Mouse (Mus musculus): ENCODE measurements around the gene Ciapin1.

The Ciapin1 gene

DNA sequence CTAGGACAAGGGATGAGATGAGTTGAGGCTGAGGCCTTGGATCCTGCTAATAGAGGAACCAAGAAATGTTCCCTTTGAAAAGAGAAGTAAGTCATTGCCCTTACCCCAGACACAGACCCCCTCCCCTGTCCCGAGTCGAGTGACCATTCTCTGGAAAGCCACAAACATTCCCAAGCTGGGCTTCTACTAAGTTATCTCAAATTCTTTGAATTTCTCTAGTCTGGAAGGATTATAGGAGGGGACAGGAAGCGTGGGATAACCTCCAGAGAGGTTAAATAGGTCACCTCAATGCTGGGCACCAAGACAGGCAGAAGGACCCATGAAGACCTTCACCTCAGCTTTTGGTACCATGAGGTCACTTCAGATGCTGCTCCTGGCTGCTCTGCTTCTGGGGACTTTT lies 28.0 kb downstream of the Ciapin1 start, which contains the start of gene Ccl17:
TSS of gene Ccl17 (plus strand) at position 301 of the 400 bp plus-strand sequence.
- no peak for DNase-seq (ENCODE audit: low spot score in 2 of 2)

DNA sequence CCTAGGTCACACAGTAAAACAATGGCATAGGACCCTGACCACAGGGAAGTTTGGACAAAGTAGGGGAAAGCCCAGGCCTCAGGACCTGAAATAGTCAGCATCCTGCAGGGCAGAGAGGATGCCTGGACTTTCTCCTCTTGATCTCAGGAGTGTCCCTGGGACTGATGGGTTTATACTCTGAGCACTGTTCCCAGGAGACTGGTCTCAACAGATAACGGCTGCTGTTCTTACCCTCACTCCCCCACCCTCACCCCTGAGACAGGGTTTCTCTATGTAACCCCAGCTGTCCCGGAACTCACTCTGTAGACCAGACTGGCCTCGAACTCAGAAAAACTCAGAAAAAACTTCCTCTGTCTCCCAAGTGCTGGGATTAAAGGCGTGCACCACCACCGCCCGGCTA lies 29.8 kb downstream of the Ciapin1 start:
- DNase-seq (ENCODE audit: low spot score in 2 of 2), result no peak

DNA sequence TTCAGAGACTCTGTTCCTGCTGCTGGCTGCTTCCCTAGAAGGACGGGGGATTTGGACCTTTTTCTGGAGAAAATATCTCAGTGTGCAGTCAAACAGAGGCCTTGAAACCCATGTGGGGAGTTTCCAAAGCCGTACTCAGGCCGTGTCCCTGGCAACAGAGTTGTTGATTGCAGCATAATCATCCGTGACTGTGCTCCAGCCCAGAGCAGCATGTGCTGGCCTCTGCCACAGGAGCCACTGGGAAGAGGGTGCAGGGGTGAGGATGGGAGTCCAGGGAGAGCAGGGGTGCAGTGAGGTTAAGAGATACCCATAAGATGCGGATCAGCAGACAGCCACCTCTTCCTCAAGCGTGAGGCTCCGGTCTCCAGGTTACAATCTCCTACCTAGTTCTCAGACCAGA lies 30.7 kb downstream of the Ciapin1 start:
- no peak for DNase-seq (ENCODE audit: low spot score in 2 of 2)

DNA sequence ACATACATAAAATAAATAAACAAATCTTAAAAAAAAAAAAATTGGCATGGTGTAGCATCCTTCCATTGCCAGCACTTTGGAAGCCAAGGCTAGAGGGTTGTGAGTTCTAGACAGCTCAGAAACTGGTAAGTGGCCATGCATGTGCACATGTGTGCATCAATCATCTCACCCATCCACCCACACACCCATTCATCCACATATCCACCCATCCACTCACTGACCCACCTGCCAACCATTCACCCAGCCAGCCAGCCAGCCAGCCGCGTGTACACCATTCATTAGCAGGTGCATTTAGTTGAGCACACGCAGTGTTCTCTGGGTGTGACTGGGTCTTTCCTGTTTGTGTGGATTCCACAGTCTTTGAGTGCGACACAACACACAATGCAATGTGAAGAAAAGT lies 32.3 kb downstream of the Ciapin1 start:
- no peak for DNase-seq (ENCODE audit: low spot score in 2 of 2)

DNA sequence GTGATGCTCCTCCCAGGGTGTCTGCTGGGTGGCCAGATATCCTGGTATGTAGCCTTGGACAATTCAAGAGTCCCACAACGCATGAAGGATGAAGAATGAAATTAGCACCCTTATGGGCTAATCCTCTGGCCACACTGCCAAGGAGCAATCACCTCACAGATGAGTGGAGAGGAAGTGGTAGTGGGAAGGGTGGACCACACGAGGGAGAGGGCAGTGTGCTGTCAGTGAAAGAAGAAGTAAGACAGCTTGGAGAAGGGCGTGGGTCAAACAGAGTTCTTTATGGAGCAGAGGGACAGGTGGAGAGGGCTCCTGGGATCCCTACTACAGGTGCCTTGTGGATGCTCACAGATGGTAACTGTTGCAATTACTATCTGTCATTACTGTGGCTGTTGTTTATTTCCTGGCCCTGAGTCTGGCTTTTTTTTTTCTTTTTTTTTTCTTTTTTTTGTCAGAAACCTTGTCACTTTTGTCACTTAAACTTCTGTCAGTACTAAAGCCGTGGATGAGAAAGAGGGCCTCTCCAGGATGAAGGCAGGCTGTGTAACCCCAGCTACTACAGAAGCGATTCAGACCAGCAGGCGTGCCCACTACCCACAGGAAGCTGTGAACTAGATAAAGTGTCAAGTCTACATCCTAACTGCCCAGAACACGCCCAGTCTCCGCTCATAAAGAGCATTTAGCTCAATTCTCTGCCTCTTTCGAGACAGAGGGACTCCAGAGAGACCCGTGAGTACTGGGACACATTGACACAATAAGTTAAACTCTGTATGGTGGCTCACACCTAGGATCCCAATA lies 33.4 kb downstream of the Ciapin1 start:
- DNase-seq (ENCODE audit: low spot score in 2 of 2), result no peak

DNA sequence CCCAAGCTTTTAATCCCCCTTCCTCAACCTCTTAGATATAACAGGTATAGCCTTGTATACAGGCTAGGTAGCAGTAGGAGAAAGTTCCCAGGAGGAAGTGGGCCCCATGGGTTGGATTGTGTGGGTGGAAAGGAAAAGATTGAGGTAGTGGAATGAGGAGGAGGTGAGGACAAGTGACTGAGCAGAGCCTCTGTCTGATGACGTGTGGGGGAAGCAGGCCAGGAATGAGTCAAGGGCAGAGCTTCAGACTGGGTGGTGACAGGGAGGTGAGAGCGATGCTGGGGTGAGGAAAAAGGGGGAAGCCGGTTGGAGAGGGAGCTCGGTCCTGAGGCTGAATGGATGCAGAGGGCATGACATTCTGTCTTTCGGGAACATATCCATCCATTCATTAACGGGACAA lies 34.6 kb downstream of the Ciapin1 start:
- DNase-seq (ENCODE audit: low spot score in 2 of 2), result no peak

DNA sequence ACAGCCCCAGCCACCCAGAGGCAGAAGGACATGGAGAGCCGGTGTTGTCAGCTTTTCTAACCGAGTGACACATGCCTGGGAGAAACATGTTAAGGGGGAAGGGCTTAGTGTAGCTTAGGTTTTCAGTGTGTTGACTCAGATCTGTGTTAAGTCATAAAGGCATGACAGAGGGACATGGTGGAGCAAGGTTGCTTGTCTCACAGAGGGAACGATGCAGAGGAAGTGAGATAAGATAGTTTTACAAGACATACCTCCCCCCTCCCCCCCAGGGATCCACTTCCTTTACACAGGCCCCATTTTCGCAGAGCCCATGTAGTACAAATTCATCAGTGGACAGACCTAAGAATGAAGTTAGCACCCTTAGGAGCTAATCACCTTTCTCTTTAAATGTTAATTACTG lies 35.8 kb downstream of the Ciapin1 start:
- no peak for DNase-seq (ENCODE audit: low spot score in 2 of 2)

DNA sequence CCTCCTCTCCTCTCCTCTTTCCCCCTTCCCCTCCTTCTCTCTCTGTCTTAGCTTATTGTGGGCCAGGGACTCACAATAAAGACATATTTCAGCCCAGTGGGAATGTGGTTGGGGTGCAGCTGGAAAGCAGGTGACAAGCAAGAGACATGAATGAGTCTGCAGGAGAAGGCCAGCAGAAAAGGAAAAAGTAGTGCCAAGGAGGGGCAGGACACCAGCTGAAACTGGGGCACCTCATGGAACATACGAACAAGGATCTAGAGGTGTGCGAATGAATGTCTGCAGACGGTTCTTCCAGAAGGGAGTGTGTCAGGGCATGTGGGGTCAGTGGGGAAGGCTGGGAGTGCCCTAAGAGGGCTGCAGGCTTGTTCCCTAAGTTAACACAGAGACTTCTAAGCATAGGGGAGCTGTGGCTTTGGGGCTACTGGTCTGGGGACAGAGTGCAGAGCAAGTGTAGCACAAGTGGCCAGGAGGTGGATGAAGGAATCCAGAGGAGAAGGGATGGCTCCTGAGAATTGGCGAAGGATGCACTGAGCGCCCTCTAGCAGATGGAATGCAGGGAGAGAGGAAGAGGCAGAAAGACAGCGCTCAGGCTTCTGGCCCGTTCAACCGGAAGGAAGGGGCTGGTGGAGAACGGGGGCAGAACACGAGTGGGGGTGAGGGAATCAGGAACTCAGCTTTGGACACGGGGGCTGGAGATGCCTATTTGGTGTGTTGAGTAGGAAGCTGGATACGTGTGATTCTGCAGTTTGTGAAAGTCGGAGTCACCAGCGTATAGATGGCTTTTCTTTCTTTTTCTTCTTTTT lies 36.7 kb downstream of the Ciapin1 start:
- DNase-seq (ENCODE audit: low spot score in 2 of 2), result peak; percentile 33 to 41

DNA sequence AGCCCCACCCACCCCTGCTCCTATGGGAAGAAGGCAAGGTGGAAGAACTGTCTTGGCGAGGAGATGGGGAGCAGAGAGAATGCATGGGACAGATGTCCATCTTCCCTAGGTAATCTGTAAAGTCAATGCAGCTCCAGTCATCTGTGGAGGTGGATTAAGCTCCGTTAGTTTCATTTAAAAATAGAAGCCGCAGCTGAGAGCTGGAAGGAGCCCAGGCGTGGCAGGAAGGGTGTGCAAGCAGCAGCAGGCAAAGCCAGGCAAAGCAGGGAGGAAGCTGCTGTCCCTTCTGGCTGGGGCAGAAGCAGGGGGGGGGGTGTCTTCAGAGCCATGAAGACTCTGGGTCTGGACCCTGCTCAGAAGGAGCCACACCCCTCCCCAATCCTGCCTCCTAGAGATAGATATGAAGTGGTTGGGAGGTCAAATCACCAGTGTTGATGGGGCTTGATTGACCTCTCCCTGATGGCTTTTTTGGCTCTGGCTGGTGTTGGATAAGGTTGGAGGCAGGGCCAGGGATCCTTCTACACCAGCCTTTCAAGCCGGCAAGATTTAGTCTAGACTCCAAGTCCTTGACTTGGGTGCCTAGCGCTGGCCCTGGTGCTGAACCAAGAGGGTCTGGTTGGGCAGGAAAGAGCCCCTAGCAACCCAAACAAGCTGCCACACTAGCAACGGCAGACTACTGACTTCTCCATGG lies 37.7 kb downstream of the Ciapin1 start:
- no peak for DNase-seq (ENCODE audit: low spot score in 2 of 2)

DNA sequence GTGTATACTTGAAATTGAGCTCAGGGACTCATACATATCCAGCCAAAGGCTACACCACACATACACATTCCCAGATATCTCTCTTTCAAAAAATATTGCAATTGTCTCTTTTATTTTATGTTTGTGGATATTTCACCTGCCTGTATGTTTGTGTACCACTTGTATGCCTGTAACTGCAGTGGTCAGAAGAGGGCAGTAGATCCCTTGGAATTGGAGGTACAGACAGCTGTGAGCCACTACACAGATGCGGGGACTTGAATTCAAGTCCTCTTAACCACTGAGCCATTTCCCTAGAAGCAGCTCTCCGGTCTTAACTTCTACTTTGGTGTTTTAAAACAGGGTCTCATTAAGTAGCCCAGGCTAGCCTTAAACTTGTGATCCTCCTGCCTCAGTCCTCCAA lies 43.4 kb downstream of the Ciapin1 start:
- no peak for DNase-seq (ENCODE audit: low spot score in 2 of 2)

DNA sequence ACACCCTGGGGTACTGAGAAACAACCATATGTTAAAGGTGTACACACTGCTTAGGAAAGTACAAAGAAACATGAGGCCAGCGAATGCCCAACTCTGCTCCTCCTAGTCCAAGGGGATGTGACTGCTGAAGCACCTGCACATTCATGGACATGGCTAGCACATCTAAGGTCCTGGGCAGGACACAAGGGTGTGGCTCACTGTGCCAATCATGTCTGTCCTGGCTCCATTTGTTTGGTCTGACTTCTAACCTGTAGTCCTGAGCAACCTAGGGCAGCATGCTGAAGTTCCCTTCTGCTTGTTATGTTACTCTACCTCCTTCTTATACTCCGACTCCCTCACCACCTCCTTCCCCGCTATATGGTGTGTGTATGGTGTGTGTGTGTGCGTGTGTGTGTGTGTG lies 43.8 kb downstream of the Ciapin1 start:
- DNase-seq (ENCODE audit: low spot score in 2 of 2), result no peak

DNA sequence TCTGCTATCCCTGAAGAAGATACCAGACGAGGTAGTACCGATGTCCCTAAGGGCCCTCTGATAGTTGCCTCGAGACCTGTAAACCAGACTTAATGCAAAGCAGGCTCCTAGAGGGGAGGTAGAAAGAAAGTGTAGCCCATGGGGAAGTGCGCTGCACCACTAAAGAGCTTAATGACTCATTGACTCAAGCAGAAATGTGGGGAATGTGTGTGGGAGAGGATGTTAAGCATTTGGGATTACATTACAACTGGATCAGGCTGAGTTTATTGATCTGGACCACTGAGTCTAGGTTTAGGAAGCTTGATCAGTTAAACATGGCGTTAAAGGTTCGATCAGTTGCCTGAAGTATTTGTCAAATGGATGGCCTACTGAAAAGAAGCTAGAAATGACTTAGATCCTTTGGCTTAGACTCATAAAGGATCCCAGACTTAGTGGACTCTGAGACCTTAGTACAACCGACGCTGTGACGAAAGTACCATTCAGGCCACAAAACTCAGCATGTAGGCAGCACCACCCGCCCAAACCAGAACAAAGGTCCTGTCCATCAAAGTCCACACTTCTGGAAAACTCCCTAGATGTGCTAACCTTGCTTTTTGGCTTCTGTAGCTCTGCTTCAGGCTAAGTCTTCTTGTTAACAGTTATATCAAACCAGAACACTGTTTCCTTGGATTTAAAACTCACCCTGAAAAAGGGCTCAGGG lies 48.8 kb downstream of the Ciapin1 start:
- no peak for DNase-seq (ENCODE audit: low spot score in 2 of 2)

DNA sequence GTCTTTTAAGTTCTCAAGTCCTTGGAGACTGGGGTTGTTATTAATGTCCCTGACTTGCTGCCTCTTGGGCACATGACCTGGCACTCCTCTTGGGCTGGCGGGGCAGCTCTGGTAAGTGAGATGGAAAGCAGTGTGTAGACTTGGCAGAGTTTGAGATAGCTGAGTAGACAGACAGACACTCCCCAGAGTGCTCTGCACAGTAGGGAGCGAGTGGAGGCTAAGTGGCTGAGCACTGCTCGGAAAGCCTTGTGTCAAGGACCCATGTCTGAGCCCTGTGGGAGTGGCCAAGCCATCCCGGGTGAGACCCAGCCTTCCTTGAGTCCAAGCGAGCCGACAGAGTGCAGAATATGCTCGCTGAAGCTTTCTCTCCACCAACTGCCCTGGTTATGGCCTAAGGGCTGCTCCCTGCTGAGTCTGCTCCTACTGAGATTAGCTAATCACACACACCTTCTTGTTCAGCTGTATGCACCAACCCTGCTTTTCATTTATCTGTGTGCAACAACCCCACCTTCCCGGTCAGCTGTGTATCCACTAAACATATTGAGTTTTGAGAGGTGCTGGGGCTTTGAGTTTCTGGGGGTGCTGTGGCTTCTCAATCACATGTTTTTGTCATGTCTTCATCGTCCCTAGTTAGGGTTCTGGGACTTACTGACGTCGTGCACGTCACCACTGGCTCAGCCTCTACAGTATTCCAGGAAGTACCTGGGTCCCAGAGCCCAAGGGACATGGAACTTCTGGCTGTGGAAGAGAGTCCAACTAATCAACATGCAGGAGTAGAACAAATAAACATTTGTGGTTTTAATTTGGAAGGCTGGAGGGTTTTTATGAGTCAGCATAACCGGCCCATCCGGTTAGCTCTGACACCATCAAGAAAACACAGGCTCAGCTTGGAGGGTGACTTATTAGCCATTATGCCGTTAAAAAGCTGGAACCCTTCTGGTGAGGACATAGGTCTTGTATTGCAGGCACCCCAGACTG lies 50.3 kb downstream of the Ciapin1 start:
- DNase-seq (ENCODE audit: low spot score in 2 of 2), result peak; percentile 57 to 70

DNA sequence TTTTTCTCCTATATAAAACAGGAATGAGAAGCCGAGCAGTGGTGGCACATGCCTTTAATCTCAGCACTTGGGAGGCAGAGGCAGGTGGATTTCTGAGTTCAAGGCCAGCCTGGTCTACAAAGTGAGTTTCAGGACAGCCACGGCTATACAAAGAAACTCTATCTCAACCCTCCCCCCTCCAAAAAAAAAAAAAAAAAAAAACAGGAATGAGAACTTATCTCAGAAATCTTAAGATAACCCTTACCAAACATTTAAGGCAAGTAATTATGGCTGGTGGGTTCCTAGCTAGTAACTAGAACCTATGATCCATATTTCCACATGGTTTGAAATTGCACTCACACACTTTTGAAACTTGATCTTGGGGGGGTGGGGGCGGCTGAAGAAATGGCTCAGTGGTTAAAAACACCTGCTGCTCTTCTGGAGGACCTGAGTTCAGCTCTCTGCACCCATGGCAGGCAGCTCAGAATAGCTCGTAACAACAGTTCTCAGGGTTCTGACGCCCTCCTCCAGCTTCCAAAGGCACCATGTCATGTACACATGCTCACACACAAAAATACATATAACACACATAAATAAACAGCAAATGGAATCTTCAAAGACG lies 52.1 kb downstream of the Ciapin1 start:
- DNase-seq (ENCODE audit: low spot score in 2 of 2), result no peak

DNA sequence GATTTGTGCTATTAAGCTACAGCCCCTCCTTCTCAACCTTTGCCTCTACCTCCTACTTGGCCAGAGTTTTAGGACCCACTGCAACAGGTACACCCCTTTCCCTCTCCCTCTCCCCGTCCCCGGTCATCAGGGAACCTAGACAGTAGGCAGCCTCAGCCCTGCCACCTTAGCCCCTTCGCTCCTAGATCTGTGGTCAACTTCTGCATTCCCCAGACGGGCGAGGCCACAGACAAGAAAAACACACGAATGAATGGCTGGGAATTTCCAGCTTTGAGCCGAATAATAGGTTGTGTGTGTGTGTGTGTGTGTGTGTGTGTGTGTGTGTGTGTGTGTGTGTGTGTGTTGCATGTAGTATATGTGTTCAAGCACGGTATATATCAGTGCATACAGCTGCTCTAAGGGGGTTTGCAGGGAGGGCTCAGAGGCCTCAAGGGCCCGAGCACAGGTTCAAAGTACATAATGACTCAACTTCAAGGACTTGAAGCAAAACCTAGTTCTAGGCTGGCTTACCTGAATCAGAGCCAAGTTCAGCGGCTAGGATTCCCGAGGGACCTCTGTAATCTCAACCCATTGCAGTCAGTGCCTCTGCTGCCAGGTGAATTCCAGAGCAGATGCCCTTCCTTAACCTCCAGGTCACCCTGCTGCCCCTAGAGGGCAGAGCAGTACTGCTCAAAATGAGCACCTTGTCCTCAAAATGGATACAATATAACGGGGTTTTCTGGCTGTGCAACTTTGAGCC lies 52.7 kb downstream of the Ciapin1 start:
- peak; percentile 44 to 61 for DNase-seq (ENCODE audit: low spot score in 2 of 2)

DNA sequence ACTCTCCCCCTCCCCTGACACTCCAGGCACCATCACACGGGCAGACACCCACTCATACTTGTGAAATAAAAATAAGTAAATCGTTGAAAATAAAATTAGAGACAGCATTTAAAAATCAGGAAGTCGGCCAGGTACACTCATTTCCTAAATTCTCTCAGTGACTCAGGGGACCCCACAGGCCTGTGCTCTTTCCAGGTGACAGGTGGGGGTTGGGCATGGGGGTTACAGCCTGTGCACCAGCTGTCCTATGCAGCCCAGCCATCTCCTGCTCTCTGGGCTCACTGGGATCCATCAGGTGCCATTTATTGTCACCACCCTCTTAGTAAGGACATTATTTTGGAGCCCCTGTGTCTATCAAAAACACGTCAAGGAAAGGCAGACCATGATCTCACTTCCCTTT lies 54.3 kb downstream of the Ciapin1 start:
- no peak for DNase-seq (ENCODE audit: low spot score in 2 of 2)

DNA sequence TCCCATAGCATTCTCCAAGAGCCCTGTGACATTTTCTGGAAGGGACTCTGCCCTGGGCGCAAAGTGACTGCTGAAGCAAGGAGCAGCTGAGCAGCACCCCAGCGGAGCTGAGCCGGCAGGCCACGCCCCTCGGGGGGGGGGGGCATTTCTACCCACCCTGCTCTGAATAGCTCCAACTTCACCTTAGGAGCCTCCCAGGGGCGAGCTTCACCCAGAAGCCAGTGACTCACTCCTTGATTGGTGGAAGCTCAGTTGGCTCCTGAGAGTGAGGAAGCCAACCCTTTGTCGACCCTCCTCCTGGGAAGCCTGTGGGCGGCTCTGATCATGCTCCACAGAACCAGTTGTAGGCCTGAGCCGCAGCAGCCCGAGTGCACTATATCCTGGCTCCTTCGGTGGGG lies 56.3 kb downstream of the Ciapin1 start:
- DNase-seq (ENCODE audit: low spot score in 2 of 2), result peak in 1 of 2 experiments; percentile 27

DNA sequence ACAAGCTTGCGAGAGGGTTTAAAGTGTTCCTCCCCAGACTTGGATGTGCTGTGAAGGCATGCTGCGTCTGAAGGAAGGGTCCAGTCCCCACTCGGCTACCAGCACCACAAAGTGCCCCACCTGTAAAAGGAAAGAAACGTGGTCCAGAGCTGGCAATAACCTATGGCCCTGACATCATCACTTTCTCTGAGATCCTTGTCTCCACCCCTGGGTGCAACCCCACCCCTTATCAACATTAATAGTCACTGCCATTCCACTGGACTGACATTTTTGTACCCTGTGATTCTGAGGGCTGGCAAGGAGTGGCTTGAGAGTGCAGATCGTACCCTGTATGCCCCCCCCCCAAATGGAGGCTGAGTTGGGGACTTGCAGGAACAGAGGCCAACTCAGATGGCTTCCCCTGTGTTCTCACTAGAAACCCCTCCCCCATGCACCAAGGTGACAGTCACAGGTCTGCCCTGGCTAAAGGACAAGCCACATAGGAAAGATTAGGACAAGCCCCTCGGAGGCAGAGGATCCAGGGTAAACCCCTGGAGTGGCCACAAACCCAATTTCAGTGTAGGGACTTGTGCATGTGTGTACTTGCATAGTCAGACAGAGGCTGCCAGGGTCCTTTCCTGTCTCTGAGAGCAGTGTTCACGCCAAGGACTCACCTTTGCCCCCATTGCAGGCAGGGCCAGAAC lies 56.9 kb downstream of the Ciapin1 start:
- no peak for DNase-seq (ENCODE audit: low spot score in 2 of 2)
